Mouse (Mus musculus) stomach, embryonic 15.5 days (tissue): Measurements from ENCODE around the gene Pgls. TPM values are rescaled to one million over a fixed set of nuclear protein-coding genes. Genes with fewer than 3 reads are reported as not detected.

Source experiments
- ATAC-seq: fragments of 200-750 bp; cut with Nextera tagmentation; 2 replicates; pipeline ENCODE4 v1.8.0; 2017; ENCODE audit warnings: low read depth, moderate number of reproducible peaks, moderate TSS enrichment; ENCODE audit not compliant: insufficient read depth, low FRiP score
- H3K27ac ChIP-seq: fragments of 300-500 bp; sonication (generic); 2 replicates; pipeline ENCODE4 v1.5.1; 2015; ENCODE audit warnings: mild to moderate bottlenecking, inconsistent platforms
- H3K27me3 ChIP-seq: fragments of 300-500 bp; sonication (generic); replicated peaks from 2 replicates; pipeline ENCODE4 v1.6.1; 2015; ENCODE audit warnings: inconsistent platforms
- H3K36me3 ChIP-seq: fragments of 300-500 bp; sonication (generic); 2 replicates; pipeline ENCODE4 v1.6.1; 2015; ENCODE audit warnings: inconsistent platforms
- H3K4me1 ChIP-seq: fragments of 300-500 bp; sonication (generic); 2 replicates; pipeline ENCODE4 v1.6.1; 2015; ENCODE audit warnings: inconsistent platforms
- H3K4me2 ChIP-seq: fragments of 300-500 bp; sonication (generic); 2 replicates; pipeline ENCODE4 v1.6.1; 2015; ENCODE audit warnings: mild to moderate bottlenecking, inconsistent platforms
- H3K4me3 ChIP-seq: fragments of 300-500 bp; sonication (generic); replicated peaks from 2 replicates; pipeline ENCODE4 v1.5.1; 2015; ENCODE audit warnings: inconsistent platforms
- H3K9ac ChIP-seq: fragments of 300-500 bp; sonication (generic); 2 replicates; pipeline ENCODE4 v1.6.1; 2015; ENCODE audit warnings: inconsistent platforms
- H3K9me3 ChIP-seq: fragments of 300-500 bp; sonication (generic); 2 replicates; pipeline ENCODE4 v1.6.1; 2016; ENCODE audit warnings: inconsistent platforms
- WGBS: fragments of 180-500 bp; shearing (Covaris S2); methylation state at CpG from one replicate; pipeline ENCODE4 v1.1.7; 2015; 5-methylcytosine and 5-hydroxymethylcytosine counted together
- polyA plus RNA-seq: library from polyadenylated mRNA; unstranded; fragments of >200 nt; fragmentation: Nextera tagmentation; extraction: Ambion mirVana; gene quantifications from 2 replicates; pipeline ENCODE4 v1.2.1, GENCODE M21; 2015

Gene Pgls
- polyA plus RNA-seq, 1 experiment from 2014 or later = 243 TPM

DNA sequence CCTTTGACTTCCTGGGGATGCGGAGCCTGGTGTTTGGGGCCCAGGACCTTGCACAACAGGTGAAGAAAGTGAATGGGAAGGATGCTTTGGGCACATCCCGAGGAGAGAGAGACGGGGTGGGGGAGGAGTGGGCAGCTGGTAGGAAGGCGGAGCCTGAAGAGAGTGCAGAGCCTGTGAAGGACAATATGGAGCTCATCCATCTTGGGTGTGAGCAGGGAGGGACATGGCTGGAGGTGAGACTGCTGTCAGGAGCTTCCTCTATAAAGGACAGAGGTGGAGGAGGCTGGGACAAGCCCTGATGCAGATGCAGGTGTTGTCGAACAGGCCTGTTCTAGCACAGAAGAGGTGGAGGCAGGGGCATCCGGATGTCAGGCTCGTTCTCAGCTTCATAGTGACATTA is 12.0 kb downstream of the Pgls start:
- H3K4me2 ChIP-seq = no peak overlapping the region
- 62% methylated on average over 7 of the region's 7 CpGs for WGBS
- no peaks in the 10 kb centered on the region for H3K9me3 ChIP-seq
- peaks cover 18% of the 10 kb centered on the region for H3K4me1 ChIP-seq
- H3K4me3 ChIP-seq = no peak overlapping the region
- no peak overlapping the region for H3K9ac ChIP-seq
- no peak for ATAC-seq
- no peaks in the 10 kb centered on the region for H3K36me3 ChIP-seq
- H3K27me3 ChIP-seq = peaks cover 14% of the 10 kb centered on the region
- no peak overlapping the region for H3K27ac ChIP-seq

- under 1% methylated on average over 82 of the region's 82 CpGs for WGBS
Measured at GRCm38 (mm10) chr8:71610822-71611651, 19.1 kb downstream of the Pgls start, which contains the start of gene Colgalt1. TSS of gene Colgalt1 (plus strand) at chr8:71610998.

DNA sequence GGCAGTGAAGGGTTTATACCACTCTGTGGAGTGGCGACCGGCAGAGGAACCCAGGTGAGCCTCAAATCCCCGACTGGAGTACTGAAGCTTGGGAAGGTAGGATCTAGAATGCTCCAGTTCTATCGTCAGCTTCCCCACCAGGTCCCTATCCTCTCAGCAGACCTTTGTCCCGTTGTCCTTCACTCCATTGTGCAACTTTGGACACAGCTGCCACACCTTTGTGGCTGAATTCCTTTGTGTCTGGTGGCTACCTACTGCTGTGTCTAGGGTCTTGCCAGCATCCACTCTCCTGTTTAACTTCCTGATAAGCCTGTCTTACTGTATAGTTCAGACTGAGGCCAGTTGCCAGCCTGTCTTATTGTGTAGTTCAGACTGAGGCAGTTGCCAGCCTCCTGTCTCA is 20.2 kb downstream of the Pgls start:
- H3K36me3 ChIP-seq = peaks cover 15% of the 10 kb centered on the region
- H3K4me2 ChIP-seq = peak overlapping the region; percentile 71
- no peaks in the 10 kb centered on the region for H3K9me3 ChIP-seq
- ATAC-seq = no peak
- no peak overlapping the region for H3K27ac ChIP-seq
- 0 out of 2 replicates have a peak overlapping the region, but pooled peaks have one; percentile 89 for H3K9ac ChIP-seq
- H3K4me3 ChIP-seq = peak overlapping the region; percentile 90
- H3K4me1 ChIP-seq = peaks cover 12% of the 10 kb centered on the region
- H3K27me3 ChIP-seq = no peaks in the 10 kb centered on the region
- WGBS = 34% methylated on average over 5 of the region's 5 CpGs

More at GRCm38 (mm10) chr8:71610822-71611651, 19.1 kb downstream of the Pgls start, which contains the start of gene Colgalt1:
- Histone ChIP-seq H3K4me1 (peaks cover 12% of the 10 kb centered on the region), H3K9me3 (no peaks in the 10 kb centered on the region), H3K4me2 (peak within 1 kb of the TSS; percentile 71), H3K27ac (peak within 1 kb of the TSS; percentile 88), H3K36me3 (peaks cover 9% of the 10 kb centered on the region), H3K4me3 (peak within 1 kb of the TSS; percentile 90), H3K27me3 (no peaks in the 10 kb centered on the region), H3K9ac (peak within 1 kb of the TSS; percentile 89)
- peak; percentile 99 for ATAC-seq

- no peaks in the 10 kb centered on the region for H3K27me3 ChIP-seq
- no peaks in the 10 kb centered on the region for H3K9me3 ChIP-seq
- no peak overlapping the region for H3K4me3 ChIP-seq
- peaks cover 12% of the 10 kb centered on the region for H3K4me1 ChIP-seq
- no peak overlapping the region for H3K27ac ChIP-seq
- no peak for ATAC-seq
- 56% methylated on average over 4 of the region's 4 CpGs for WGBS
- peaks cover 23% of the 10 kb centered on the region for H3K36me3 ChIP-seq
- no peak overlapping the region for H3K4me2 ChIP-seq
- H3K9ac ChIP-seq = no peak overlapping the region
Measured at GRCm38 (mm10) chr8:71613418-71613817, 21.4 kb downstream of the Pgls start.

DNA sequence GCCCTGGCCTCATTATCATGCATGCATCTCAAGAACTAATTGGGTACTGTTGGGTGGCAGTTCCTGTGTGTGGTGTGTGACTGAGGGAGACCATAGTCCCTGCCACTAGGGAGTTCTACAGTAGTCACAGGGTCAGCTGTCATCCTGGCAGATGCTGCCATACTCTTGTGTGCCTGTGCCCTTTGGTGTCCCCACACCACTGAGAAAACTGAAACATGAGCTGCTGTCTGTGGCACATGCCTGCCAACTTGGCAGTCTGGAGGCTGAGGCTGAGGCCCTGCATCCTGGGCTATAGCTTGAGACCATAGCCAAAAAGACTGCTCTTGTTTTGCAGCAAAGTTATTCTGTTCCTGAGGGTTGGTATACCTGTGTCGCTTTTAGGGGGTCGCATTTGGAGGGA is 27.8 kb downstream of the Pgls start:
- H3K4me1 ChIP-seq = no peaks in the 10 kb centered on the region
- H3K9ac ChIP-seq = no peak overlapping the region
- H3K4me3 ChIP-seq = no peak overlapping the region
- WGBS = 96% methylated on average over 2 of the region's 2 CpGs
- H3K4me2 ChIP-seq = no peak overlapping the region
- no peak overlapping the region for H3K27ac ChIP-seq
- no peak for ATAC-seq
- H3K9me3 ChIP-seq = no peaks in the 10 kb centered on the region
- no peaks in the 10 kb centered on the region for H3K27me3 ChIP-seq
- H3K36me3 ChIP-seq = peaks cover 72% of the 10 kb centered on the region

DNA sequence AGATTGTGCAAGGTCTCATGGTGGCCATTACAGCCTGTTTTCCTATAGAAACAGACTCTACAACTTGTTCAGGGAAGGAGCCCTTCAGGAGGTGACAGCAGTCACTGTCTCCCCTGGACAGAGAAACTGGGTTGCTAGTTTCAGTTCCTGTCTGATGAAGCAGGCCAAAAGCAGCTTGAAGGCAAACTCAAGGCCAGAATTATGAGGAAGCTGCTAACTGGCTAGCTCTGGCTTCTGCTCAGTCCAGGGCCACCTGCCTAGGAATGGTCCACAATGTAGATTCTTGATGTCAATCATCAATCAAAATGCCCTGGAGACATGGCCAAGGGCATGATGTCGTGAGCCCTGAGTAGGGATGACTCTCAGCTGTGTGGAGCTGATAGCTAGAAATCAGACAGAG is 33.1 kb downstream of the Pgls start:
- no peak for ATAC-seq
- Histone ChIP-seq H3K27me3 (peaks cover 3% of the 10 kb centered on the region), H3K27ac (no peak overlapping the region), H3K4me1 (peaks cover 29% of the 10 kb centered on the region), H3K9me3 (no peaks in the 10 kb centered on the region), H3K4me2 (no peak overlapping the region), H3K36me3 (peaks cover 47% of the 10 kb centered on the region), H3K4me3 (no peak overlapping the region), H3K9ac (no peak overlapping the region)
- 82% methylated on average over 1 of the region's 1 CpGs for WGBS

DNA sequence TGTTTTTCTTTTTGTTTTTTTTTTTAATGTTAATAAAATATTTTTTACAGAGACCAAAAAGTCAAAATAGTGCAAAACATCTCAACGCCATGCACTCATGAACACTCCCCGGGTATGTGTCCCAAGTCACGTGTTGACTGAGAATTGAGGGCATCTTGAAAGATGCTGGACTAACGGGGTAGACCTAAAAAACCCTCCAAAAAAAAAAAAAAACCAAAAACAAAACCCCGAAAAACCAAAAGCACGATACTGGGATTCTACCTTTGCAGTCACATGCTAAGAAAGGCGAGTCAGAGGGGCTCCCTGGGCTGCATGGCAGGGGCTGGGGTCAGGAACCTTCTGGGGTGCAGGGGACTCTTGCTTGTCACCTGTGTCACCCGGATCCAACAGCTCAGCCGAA is 34.8 kb downstream of the Pgls start:
- WGBS = 79% methylated on average over 9 of the region's 9 CpGs
- Histone ChIP-seq H3K4me2 (no peak overlapping the region), H3K27me3 (peaks cover 10% of the 10 kb centered on the region), H3K9ac (no peak overlapping the region), H3K36me3 (peaks cover 35% of the 10 kb centered on the region), H3K4me1 (peaks cover 32% of the 10 kb centered on the region), H3K27ac (no peak overlapping the region), H3K4me3 (no peak overlapping the region), H3K9me3 (no peaks in the 10 kb centered on the region)
- no peak for ATAC-seq

- no peak overlapping the region for H3K4me3 ChIP-seq
- H3K27ac ChIP-seq = peak overlapping the region; percentile 84
- no peak for ATAC-seq
- H3K36me3 ChIP-seq = peaks cover 28% of the 10 kb centered on the region
- H3K9me3 ChIP-seq = no peaks in the 10 kb centered on the region
- no peak overlapping the region for H3K9ac ChIP-seq
- H3K4me1 ChIP-seq = peaks cover 32% of the 10 kb centered on the region
- H3K27me3 ChIP-seq = peaks cover 10% of the 10 kb centered on the region
- WGBS = 40% methylated on average over 9 of the region's 9 CpGs
- H3K4me2 ChIP-seq = no peak overlapping the region
Measured at GRCm38 (mm10) chr8:71627265-71628099, 35.5 kb downstream of the Pgls start.

GRCm38 (mm10) chr8:71628396-71629095 is 36.6 kb downstream of the Pgls start:
- Histone ChIP-seq H3K27ac (peak overlapping the region; percentile 84), H3K27me3 (peaks cover 11% of the 10 kb centered on the region), H3K36me3 (peaks cover 17% of the 10 kb centered on the region), H3K4me1 (peaks cover 32% of the 10 kb centered on the region), H3K9me3 (no peaks in the 10 kb centered on the region), H3K9ac (peak overlapping the region; percentile 56), H3K4me3 (peak overlapping the region; percentile 59), H3K4me2 (peak overlapping the region; percentile 100)
- WGBS = 7% methylated on average over 16 of the region's 16 CpGs
- ATAC-seq = no peak

DNA sequence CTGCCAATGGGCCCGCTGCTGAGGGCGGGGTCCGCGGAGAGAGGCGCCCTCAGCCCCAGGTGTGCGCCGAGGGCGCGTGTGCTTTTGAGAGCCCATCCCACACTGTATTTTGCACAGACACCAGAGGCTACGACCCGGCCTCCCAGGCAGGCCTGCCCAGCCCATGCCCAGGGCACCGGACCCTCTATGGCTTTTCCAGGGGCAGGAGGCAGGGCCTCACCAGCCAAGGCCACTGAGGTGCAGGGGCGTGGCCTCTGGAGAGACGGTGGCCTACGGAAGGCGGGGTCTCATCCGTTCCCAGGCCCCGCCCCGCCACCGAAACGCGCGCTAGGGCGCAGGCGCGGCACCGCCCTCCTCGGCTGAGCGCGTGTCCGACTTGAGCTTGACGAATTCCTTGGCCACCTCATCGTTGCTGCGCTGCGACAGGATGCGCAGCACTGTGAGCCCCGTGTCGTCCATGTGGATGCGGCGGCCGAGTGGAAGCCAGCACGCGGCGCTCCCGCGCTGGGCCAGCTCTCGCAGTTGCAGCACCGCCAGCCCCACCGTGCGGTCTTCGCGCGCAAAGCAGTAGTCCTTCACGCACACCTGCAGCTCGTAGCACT is 37.2 kb downstream of the Pgls start:
- no peaks in the 10 kb centered on the region for H3K9me3 ChIP-seq
- H3K9ac ChIP-seq = peak overlapping the region; percentile 56
- 1% methylated on average over 54 of the region's 55 CpGs for WGBS
- H3K27ac ChIP-seq = peak overlapping the region; percentile 84
- peaks cover 17% of the 10 kb centered on the region for H3K27me3 ChIP-seq
- peak overlapping the region; percentile 100 for H3K4me2 ChIP-seq
- peaks cover 12% of the 10 kb centered on the region; the same call in 1 of the 2 replicates for H3K36me3 ChIP-seq
- H3K4me3 ChIP-seq = peak overlapping the region; percentile 59
- H3K4me1 ChIP-seq = peaks cover 37% of the 10 kb centered on the region
- peak; percentile 82 for ATAC-seq

DNA sequence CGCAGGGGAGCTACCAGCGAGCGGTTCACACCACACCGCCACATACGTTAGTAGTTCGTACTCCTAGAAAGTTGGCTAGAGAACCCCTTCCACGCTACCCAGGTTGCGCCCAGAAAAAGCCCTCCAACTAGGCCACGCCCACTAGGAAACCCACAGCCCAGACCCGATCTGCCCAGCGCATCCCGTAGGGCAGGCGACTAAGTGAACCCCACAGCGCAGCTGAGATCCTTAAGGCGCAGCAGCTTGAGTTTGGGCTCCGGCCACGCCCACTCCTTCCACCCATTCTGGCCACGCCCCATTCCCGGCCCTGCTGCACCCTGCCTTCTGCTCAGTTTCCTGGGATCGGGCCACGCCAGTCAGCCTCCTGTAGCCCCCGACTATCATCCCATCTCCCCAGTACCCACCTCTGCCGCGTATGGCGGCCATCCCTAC is 37.8 kb downstream of the Pgls start:
- H3K27me3 ChIP-seq = peaks cover 23% of the 10 kb centered on the region
- H3K4me1 ChIP-seq = peaks cover 41% of the 10 kb centered on the region
- ATAC-seq = peak; percentile 33
- peak overlapping the region; percentile 100 for H3K4me2 ChIP-seq
- 3% methylated on average over 25 of the region's 25 CpGs for WGBS
- peaks cover 6% of the 10 kb centered on the region; the same call in 1 of the 2 replicates for H3K36me3 ChIP-seq
- H3K9ac ChIP-seq = peak overlapping the region; percentile 56; the same call in 1 of the 2 replicates
- H3K4me3 ChIP-seq = peak overlapping the region; percentile 59
- H3K9me3 ChIP-seq = no peaks in the 10 kb centered on the region
- H3K27ac ChIP-seq = peak overlapping the region; percentile 59; the same call in 1 of the 2 replicates
